Mouse (Mus musculus): ENCODE data around the gene Slc9a6. TPM values are rescaled to one million over a fixed set of nuclear protein-coding genes. Genes with fewer than 3 reads are reported as not detected.

Gene Slc9a6
- total RNA-seq, 4 experiments from 2014 or later, result 35.6 to 39.1 (median 37.6) TPM

GRCm38 (mm10) chrX:56667296-56667695, 57.7 kb downstream of the Slc9a6 start:
- no peak for DNase-seq

- DNase-seq, result no peak
Observed at GRCm38 (mm10) chrX:56668051-56668450, 58.5 kb downstream of the Slc9a6 start.

- DNase-seq, result no peak
Observed at GRCm38 (mm10) chrX:56668501-56668900, 58.9 kb downstream of the Slc9a6 start.

GRCm38 (mm10) chrX:56675556-56675955, 66.0 kb downstream of the Slc9a6 start:
- no peak for DNase-seq

- DNase-seq, result no peak
Observed at GRCm38 (mm10) chrX:56677736-56678135, 68.2 kb downstream of the Slc9a6 start.

- DNase-seq, result no peak
Observed at GRCm38 (mm10) chrX:56679066-56679465, 69.5 kb downstream of the Slc9a6 start.

- no peak for DNase-seq
Observed at GRCm38 (mm10) chrX:56682156-56682720, 72.7 kb downstream of the Slc9a6 start.

GRCm38 (mm10) chrX:56683521-56683920, 74.0 kb downstream of the Slc9a6 start:
- DNase-seq, result no peak

GRCm38 (mm10) chrX:56692554-56692953, 83.0 kb downstream of the Slc9a6 start:
- no peak for DNase-seq

- DNase-seq, result no peak
Observed at GRCm38 (mm10) chrX:56694539-56694938, 85.0 kb downstream of the Slc9a6 start.

GRCm38 (mm10) chrX:56697199-56697780, 87.7 kb downstream of the Slc9a6 start:
- no peak for DNase-seq

GRCm38 (mm10) chrX:56697886-56698285, 88.3 kb downstream of the Slc9a6 start:
- no peak for DNase-seq

- no peak for DNase-seq
Observed at GRCm38 (mm10) chrX:56701261-56701660, 91.7 kb downstream of the Slc9a6 start.

- no peak for DNase-seq
Observed at GRCm38 (mm10) chrX:56703965-56704562, 94.5 kb downstream of the Slc9a6 start.

- no peak for DNase-seq
Observed at GRCm38 (mm10) chrX:56708592-56709370, 99.2 kb downstream of the Slc9a6 start.

- DNase-seq, result no peak
Observed at GRCm38 (mm10) chrX:56710522-56710921, 101.0 kb downstream of the Slc9a6 start.

- DNase-seq, result no peak
Observed at GRCm38 (mm10) chrX:56712666-56713065, 103.1 kb downstream of the Slc9a6 start.

Small RNA genes lying within 50 kb of the gene (microRNA-seq; reads per million reads assigned to microRNA genes)
- 0.17 to 0.35 reads per million in 2 experiments for gene Mir5116

Other genes starting within 250 kb of the Slc9a6 start
- 1 to 10 TPM in 2 of 4 experiments, under 1 TPM in 2; 0.66 to 1.6 (median 1.2) TPM for gene Smim10l2a, start 235.2 kb upstream of the Slc9a6 start, total RNA-seq (2022)
- 1 to 10 TPM in 1 of 4 experiments, not detected in 3; 1.1 TPM for gene Gm2174, start 161.8 kb upstream of the Slc9a6 start, total RNA-seq (2022)
- 10 to 100 TPM; 26.2 to 54.0 (median 38.0) TPM for gene Ints6l, start 154.9 kb upstream of the Slc9a6 start, total RNA-seq (2022)
- gene Gm10477, start 85.0 kb upstream of the Slc9a6 start, total RNA-seq (2022), result not detected
- gene Gm648, start 60.2 kb upstream of the Slc9a6 start, total RNA-seq (2022), result not detected
- 10 to 100 TPM; 24.8 to 31.3 (median 27.9) TPM for gene Mmgt1, start 11.7 kb upstream of the Slc9a6 start, total RNA-seq (2022)
- gene Fhl1, start 122.0 kb downstream of the Slc9a6 start, total RNA-seq (2022), result 10 to 100 TPM; 28.8 to 83.8 (median 43.3) TPM
- gene Map7d3, start 212.6 kb downstream of the Slc9a6 start, total RNA-seq (2022), result 1 to 10 TPM in 2 of 4 experiments, under 1 TPM in 2; 0.23 to 2.0 (median 1.0) TPM

Measured in adrenal gland, adult 8-10 months (tissue).